ENCODE assay signal across 8 mouse cellular contexts in the genomic region with DNA sequence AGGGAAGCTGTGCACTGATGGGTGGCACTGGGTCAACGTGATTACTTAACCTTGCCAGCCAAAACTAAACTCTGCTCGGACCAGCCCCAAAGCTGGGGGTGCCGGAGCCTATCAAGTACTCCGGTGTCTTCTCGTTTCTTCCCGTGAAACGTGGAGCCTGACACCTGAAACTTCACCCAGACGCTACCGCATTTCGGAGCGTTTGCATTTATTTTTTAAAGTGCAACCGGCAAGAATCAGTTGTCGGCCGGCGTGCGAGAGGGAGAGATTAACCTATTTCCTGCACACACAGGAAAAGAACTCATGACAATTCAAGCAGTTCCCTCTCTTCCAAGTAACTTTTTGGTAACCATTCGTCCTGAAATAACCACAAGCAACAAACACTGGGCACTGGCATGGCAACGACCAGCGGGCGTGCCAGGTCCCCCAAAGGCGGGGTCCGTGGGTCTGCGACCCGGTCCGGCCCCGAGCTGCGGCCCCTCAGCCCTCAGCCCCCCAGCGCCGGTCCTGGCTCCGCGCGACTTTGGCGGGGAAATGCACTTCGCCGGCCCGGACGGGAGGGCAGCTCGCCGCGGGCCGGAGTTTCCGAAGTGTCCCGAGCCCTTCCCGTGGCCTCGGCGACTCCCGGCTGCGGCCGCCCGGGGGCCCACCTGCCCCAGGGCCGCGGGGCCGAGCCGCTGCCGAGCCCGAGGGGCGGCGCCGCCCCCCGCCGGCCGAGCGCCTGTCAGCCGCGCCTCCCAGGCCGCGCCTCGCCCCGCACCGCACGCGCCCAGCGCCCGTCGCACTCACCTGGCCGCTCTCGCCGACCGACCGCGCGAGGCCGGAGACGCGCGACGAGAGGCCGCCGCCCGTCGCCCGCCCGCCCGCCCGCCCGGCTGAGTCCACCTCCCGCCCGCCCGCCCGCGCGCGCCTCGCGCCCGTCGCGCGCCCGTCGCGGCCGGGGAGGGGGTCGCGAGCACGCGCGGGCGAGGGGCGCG.
DNase-seq lines count a peak whose midpoint lies in the region; ATAC-seq and TF ChIP-seq lines count a peak whose summit lies in the region.

No protein-coding gene starts in this region.

- H3K4me2 ChIP-seq in heart, embryonic 15.5 days = peak overlapping the region; percentile 64
- peak overlapping the region; percentile 68 for H3K4me2 ChIP-seq in lung, embryonic 14.5 days
- peak overlapping the region; percentile 79 for H3K4me2 ChIP-seq in neural tube, embryonic 15.5 days

- H3K9me3 ChIP-seq in ES-Bruce4 (replicated peaks; ENCODE audit: control insufficient read depth, insufficient read depth, low read length, poor library complexity, severe bottlenecking) = no peaks in the 10 kb centered on the region
- H3K9me3 ChIP-seq in heart, embryonic 15.5 days (replicated peaks) = no peaks in the 10 kb centered on the region
- H3K9me3 ChIP-seq in lung, embryonic 14.5 days (ENCODE audit: low read depth, low read length) = no peaks in the 10 kb centered on the region
- H3K9me3 ChIP-seq in neural tube, embryonic 15.5 days (replicated peaks) = no peaks in the 10 kb centered on the region

- TF ChIP-seq CTCF in ES-Bruce4 (IDR thresholded peaks at IDR 0.05; ENCODE audit: low read depth, low read length) = no peak
- no peak for TF ChIP-seq CTCF in lung, embryonic 14.5 days (IDR thresholded peaks at IDR 0.05; ENCODE audit: low read depth)

- DNase-seq in kidney, postnatal 10 days = peak; percentile 67
- peak; percentile 63 for DNase-seq in lung, embryonic 14.5 days
- DNase-seq in thymus, postnatal 10 days (ENCODE audit: low spot score in 2 of 2) = peak; percentile 44 to 53

- peak overlapping the region; percentile 74 for H3K4me3 ChIP-seq in ES-Bruce4 (ENCODE audit: low read depth, low read length)
- peak overlapping the region; percentile 97 for H3K4me3 ChIP-seq in brown adipose tissue, adult 24 weeks (ENCODE audit: insufficient read depth, low read depth, low read length)
- peak overlapping the region; percentile 99 for H3K4me3 ChIP-seq in heart, embryonic 15.5 days
- H3K4me3 ChIP-seq in lung, embryonic 14.5 days (ENCODE audit: low read depth, low read length) = peak overlapping the region; percentile 87
- peak overlapping the region; percentile 91 for H3K4me3 ChIP-seq in neural tube, embryonic 15.5 days (replicated peaks)

- ATAC-seq in erythroid progenitor cell, adult 5-6 weeks (replicated peaks; ENCODE audit: low FRiP score, poor library complexity, severe bottlenecking) = peak; percentile 63
- peak; percentile 49 for ATAC-seq in heart, embryonic 15.5 days (replicated peaks; ENCODE audit: insufficient number of reproducible peaks, insufficient read depth, low FRiP score, low read depth)
- peak; percentile 61 for ATAC-seq in lung, embryonic 14.5 days (ENCODE audit: insufficient read depth)
- peak; percentile 7; the same call in 1 of the 2 replicates for ATAC-seq in neural tube, embryonic 15.5 days (ENCODE audit: low FRiP score)

- no peaks in the 10 kb centered on the region for H3K36me3 ChIP-seq in ES-Bruce4 (ENCODE audit: control insufficient read depth, insufficient read depth, low read length, poor library complexity, severe bottlenecking)
- H3K36me3 ChIP-seq in heart, embryonic 15.5 days = no peaks in the 10 kb centered on the region
- no peaks in the 10 kb centered on the region for H3K36me3 ChIP-seq in lung, embryonic 14.5 days (ENCODE audit: insufficient read depth)
- no peaks in the 10 kb centered on the region for H3K36me3 ChIP-seq in neural tube, embryonic 15.5 days

- H3K27me3 ChIP-seq in ES-Bruce4 (ENCODE audit: control insufficient read depth, insufficient read depth, low read length, poor library complexity, severe bottlenecking) = no peaks in the 10 kb centered on the region
- H3K27me3 ChIP-seq in heart, embryonic 15.5 days = no peaks in the 10 kb centered on the region
- H3K27me3 ChIP-seq in lung, embryonic 14.5 days (ENCODE audit: insufficient read depth, low read length) = no peaks in the 10 kb centered on the region
- H3K27me3 ChIP-seq in neural tube, embryonic 15.5 days (replicated peaks) = no peaks in the 10 kb centered on the region

- TF ChIP-seq POLR2A in ES-Bruce4 (IDR thresholded peaks at IDR 0.05; ENCODE audit: insufficient read depth, low read length) = no peak

- no peak overlapping the region for H3K27ac ChIP-seq in ES-Bruce4 (ENCODE audit: insufficient read depth, low read length)
- peak overlapping the region; percentile 76 for H3K27ac ChIP-seq in brown adipose tissue, adult 24 weeks (replicated peaks; ENCODE audit: low read depth, low read length)
- peak overlapping the region; percentile 97 for H3K27ac ChIP-seq in heart, embryonic 15.5 days
- peak overlapping the region; percentile 92 for H3K27ac ChIP-seq in lung, embryonic 14.5 days (ENCODE audit: low read depth)
- H3K27ac ChIP-seq in neural tube, embryonic 15.5 days (replicated peaks) = peak overlapping the region; percentile 98

- WGBS in heart, embryonic 15.5 days = under 1% methylated on average over 87 of the region's 121 CpGs
- under 1% methylated on average over 58 of the region's 121 CpGs for WGBS in lung, embryonic 14.5 days
- under 1% methylated on average over 71 of the region's 121 CpGs for WGBS in neural tube, embryonic 15.5 days

- peaks cover 2% of the 10 kb centered on the region for H3K4me1 ChIP-seq in ES-Bruce4 (ENCODE audit: control insufficient read depth, insufficient read depth, low read length)
- peaks cover 7% of the 10 kb centered on the region for H3K4me1 ChIP-seq in brown adipose tissue, adult 24 weeks (ENCODE audit: control insufficient read depth, insufficient read depth, insufficient read length, low read length)
- peaks cover 12% of the 10 kb centered on the region for H3K4me1 ChIP-seq in heart, embryonic 15.5 days (replicated peaks)
- peaks cover 6% of the 10 kb centered on the region; the same call in 1 of the 2 replicates for H3K4me1 ChIP-seq in lung, embryonic 14.5 days (ENCODE audit: insufficient read depth)
- peaks cover 24% of the 10 kb centered on the region for H3K4me1 ChIP-seq in neural tube, embryonic 15.5 days

- no peak for TF ChIP-seq EP300 in ES-Bruce4 (IDR thresholded peaks at IDR 0.05; ENCODE audit: insufficient read depth, low read depth, low read length)

- H3K9ac ChIP-seq in ES-Bruce4 (ENCODE audit: low read depth, poor library complexity, severe bottlenecking) = peak overlapping the region; percentile 91
- peak overlapping the region; percentile 97 for H3K9ac ChIP-seq in heart, embryonic 15.5 days
- H3K9ac ChIP-seq in lung, embryonic 14.5 days = peak overlapping the region; percentile 89
- H3K9ac ChIP-seq in neural tube, embryonic 15.5 days (replicated peaks) = peak overlapping the region; percentile 82

Comparison
In these comparisons a context has a peak if more than half of its experiments do, and no peak if none do; other contexts are left out.
1. ATAC-seq: peak in every context shown above with its lines; median percentile 63 in erythroid progenitor cell, adult 5-6 weeks; 61 in lung, embryonic 14.5 days; 49 in heart, embryonic 15.5 days; 7 in neural tube, embryonic 15.5 days.